Mouse (Mus musculus): ENCODE results near the gene Wt1. TPM values are rescaled to one million over a fixed set of nuclear protein-coding genes. Genes with fewer than 3 reads are reported as not detected.

Wt1 gene
- polyA plus RNA-seq, 1 experiment from 2014 or later = 41.9 TPM

GRCm38 (mm10) chr2:105212839-105213238, 86.5 kb downstream of the Wt1 start:
- no peaks in the 10 kb centered on the region for H3K36me3 ChIP-seq
- DNase-seq (ENCODE audit: low spot score) = no peak
- no peak overlapping the region for H3K27ac ChIP-seq
- H3K9me3 ChIP-seq = no peaks in the 10 kb centered on the region
- H3K27me3 ChIP-seq (ENCODE audit: insufficient read depth, poor library complexity, severe bottlenecking) = no peaks in the 10 kb centered on the region; the same call in 1 of the 2 replicates
- WGBS = 45% methylated on average over 7 of the region's 7 CpGs
- peaks cover 28% of the 10 kb centered on the region for H3K4me1 ChIP-seq
- no peak overlapping the region for H3K4me3 ChIP-seq

- no peak for DNase-seq (ENCODE audit: low spot score)
- Histone ChIP-seq H3K27me3 (ENCODE audit: insufficient read depth, poor library complexity, severe bottlenecking) (no peaks in the 10 kb centered on the region; the same call in 1 of the 2 replicates), H3K36me3 (no peaks in the 10 kb centered on the region), H3K9me3 (no peaks in the 10 kb centered on the region), H3K27ac (no peak overlapping the region), H3K4me1 (peaks cover 27% of the 10 kb centered on the region), H3K4me3 (no peak overlapping the region)
- WGBS = 28% methylated on average over 8 of the region's 8 CpGs
Measured at GRCm38 (mm10) chr2:105215914-105216313, 89.6 kb downstream of the Wt1 start.

GRCm38 (mm10) chr2:105219229-105219628, 92.9 kb downstream of the Wt1 start:
- H3K36me3 ChIP-seq = no peaks in the 10 kb centered on the region
- H3K9me3 ChIP-seq = no peaks in the 10 kb centered on the region
- peaks cover 7% of the 10 kb centered on the region; the same call in 1 of the 2 replicates for H3K27me3 ChIP-seq (ENCODE audit: insufficient read depth, poor library complexity, severe bottlenecking)
- no peak overlapping the region for H3K27ac ChIP-seq
- no peak overlapping the region for H3K4me3 ChIP-seq
- peaks cover 28% of the 10 kb centered on the region for H3K4me1 ChIP-seq
- 77% methylated on average over 5 of the region's 5 CpGs for WGBS
- DNase-seq (ENCODE audit: low spot score) = no peak

GRCm38 (mm10) chr2:105219664-105220063, 93.3 kb downstream of the Wt1 start:
- Histone ChIP-seq H3K36me3 (no peaks in the 10 kb centered on the region), H3K27ac (no peak overlapping the region), H3K27me3 (ENCODE audit: insufficient read depth, poor library complexity, severe bottlenecking) (peaks cover 10% of the 10 kb centered on the region; the same call in 1 of the 2 replicates), H3K4me1 (peaks cover 32% of the 10 kb centered on the region), H3K9me3 (no peaks in the 10 kb centered on the region), H3K4me3 (no peak overlapping the region)
- 23% methylated on average over 8 of the region's 8 CpGs for WGBS
- no peak for DNase-seq (ENCODE audit: low spot score)

- no peak for DNase-seq (ENCODE audit: low spot score)
- H3K4me3 ChIP-seq = no peak overlapping the region
- H3K36me3 ChIP-seq = no peaks in the 10 kb centered on the region
- H3K27ac ChIP-seq = no peak overlapping the region
- 81% methylated on average over 9 of the region's 9 CpGs for WGBS
- H3K27me3 ChIP-seq (ENCODE audit: insufficient read depth, poor library complexity, severe bottlenecking) = peaks cover 20% of the 10 kb centered on the region
- peaks cover 25% of the 10 kb centered on the region for H3K4me1 ChIP-seq
- no peaks in the 10 kb centered on the region for H3K9me3 ChIP-seq
Measured at GRCm38 (mm10) chr2:105220738-105221303, 94.5 kb downstream of the Wt1 start.

Other genes starting within 250 kb of the Wt1 start
- 240 and 287 TPM in 2 replicates for gene Eif3m, start 109.4 kb upstream of the Wt1 start, polyA plus RNA-seq (2016; fragmentation: Nextera tagmentation; extraction: Ambion mirVana)
- gene Gm11060, start 34.5 kb upstream of the Wt1 start, polyA plus RNA-seq (2016; fragmentation: Nextera tagmentation; extraction: Ambion mirVana) = not detected in 2 replicates
- 1.0 and 2.7 TPM in 2 replicates for gene Them7, start 97.8 kb downstream of the Wt1 start, polyA plus RNA-seq (2016; fragmentation: Nextera tagmentation; extraction: Ambion mirVana)

Data from heart, embryonic 10.5 days (tissue).